Mouse (Mus musculus): ENCODE data around the gene Me3.

GRCm38 (mm10) chr7:89632342-89633251 lies at the start of gene Me3:
- TF ChIP-seq POLR2A (IDR thresholded peaks at IDR 0.05; ENCODE audit: insufficient read depth, low read depth, low read length) (peak; percentile 59), CTCF (IDR thresholded peaks at IDR 0.05) (no peak)
